Mouse (Mus musculus): ENCODE results near the gene Kbtbd2.

Kbtbd2 gene

DNA sequence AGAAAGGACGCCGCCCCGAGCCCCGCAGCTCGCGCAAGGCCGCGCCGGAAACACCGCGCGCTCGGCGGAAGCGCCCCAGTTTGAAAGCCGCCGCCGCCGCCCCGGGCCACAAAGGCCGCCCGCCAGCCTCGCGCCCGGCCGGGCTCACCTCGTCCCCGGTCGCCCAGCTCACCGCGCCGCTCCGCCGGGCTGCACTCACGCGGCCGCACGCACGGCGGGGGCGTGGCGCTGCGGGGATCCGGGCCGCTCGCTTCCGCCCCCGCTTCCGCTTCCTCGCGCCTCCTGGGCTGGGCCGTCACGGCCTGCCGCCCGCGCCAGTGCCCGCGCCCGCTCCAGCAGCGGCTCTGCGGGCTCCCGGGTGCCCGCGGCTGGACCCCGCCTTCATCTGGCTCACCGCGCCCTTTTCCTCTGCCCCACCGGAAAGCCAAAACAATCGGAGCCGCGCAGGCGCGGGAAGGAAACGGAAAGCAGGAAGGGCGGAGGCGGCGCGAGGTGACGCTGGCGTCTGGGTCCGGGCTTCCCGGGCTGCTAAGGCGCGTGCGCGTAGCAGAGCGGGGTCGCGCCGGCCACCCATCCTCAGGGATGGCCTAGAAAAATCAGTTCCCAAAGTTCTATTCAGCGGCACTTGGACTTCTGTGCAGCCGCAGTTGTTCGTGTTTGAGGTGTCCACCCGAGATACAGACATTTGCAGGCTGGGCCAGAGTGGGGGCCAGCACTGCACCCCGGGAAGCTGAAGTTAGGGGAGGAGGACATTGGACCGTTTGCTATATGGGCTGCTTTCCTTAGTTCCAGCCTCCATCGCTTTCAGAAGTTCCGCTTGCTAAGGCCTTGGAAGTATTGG lies at the start of gene Kbtbd2:
Kbtbd2 (minus strand) TSS at position 503 of the 841 bp plus-strand sequence.
- DNase-seq, result peak; percentile 88 to 92

DNA sequence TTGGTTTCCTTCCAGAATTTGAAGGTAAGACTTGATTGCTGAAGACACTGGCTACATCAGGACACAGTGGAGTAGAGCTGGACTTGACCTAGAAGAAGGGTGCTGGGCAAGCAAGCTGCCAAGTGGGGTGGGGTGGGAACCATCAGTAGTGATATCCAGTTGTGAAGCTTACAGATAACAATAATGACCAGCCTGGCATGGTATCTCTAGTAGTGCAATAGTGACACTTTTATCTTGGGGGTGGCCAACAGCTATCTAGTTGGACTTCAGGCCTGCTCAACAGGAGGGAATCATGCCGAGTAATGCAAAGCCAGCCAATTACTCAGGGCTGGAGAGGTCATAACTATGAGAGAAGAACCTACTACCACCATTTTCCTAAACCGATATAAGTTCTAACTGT lies 46.8 kb upstream of the Kbtbd2 start:
- DNase-seq, result no peak

DNA sequence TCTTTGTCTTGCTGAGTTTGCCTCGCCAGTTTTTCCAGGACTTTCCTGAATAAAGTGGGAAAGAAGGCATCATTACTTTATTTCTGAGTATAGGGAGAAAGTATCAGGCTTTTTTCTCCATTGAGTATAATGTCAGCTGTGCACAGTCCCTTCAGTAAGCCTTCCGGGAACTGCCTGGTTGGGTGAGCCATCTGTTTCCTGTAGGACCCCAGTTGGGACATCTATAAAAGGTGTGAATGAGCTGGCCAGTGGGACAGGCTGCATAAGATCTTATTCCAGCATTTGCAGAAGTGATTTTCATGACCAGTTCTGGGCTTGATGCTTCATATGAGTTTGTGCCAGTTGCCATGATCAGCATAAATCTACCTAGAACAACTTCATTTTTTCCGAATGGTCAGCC lies 45.6 kb upstream of the Kbtbd2 start:
- no peak for DNase-seq

DNA sequence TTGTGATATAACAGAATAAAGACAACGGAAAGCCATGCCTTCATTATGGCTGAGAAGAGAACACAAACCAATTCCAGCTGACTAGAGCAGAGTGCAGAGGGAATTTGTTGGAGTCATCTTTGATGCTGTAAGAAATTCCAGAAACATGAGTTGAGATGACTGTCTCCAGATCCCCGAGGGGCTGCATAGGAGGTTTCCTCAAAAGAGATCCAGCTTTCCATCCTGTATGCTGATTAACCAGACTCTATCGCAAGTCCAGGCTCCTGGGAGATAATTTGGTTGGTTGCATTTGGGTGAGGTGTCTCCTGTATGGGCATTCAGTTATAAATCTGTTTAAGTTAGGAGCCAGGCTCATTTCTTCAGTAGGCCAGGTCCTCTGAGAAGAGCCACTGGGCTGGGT lies 40.0 kb upstream of the Kbtbd2 start:
- DNase-seq, result no peak

DNA sequence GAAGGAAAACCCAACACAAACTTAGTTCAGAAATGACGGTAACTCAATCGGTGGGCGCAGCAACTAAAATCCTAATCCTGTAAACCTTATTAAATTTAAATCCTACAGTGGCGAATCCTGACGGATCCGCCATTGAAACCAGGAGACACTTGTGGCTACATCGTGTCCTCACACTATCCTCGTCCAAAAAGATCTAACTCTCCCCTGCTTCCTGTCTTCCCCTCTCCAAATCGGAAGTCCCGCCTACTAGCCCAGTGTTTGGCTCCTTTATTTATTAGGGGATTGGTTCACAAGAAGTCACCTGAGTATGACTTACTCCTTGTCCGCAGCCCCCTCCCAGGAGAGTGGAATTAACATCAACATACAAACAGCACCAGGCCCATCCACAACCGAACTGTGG lies 39.6 kb upstream of the Kbtbd2 start:
- DNase-seq, result no peak

DNA sequence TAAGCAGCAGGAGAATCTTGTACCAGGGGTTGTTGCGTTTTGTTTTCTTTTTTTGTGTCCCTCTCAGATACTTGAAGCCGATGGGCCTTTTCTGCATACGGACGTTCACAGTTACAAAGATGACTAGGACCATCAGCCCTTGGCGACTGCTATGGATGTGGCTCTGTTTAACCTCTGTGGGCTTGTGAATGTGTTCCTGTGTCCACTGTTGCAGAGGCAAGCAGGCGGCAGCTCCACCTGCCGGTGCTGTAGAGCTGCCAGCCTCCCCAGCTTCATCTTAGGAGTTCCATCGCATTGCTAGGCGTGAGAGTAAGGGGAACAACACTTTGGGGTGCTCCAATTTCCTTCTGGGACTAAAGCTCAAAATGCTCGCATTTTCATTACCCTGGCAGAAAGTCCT lies 37.9 kb upstream of the Kbtbd2 start:
- DNase-seq, result no peak

DNA sequence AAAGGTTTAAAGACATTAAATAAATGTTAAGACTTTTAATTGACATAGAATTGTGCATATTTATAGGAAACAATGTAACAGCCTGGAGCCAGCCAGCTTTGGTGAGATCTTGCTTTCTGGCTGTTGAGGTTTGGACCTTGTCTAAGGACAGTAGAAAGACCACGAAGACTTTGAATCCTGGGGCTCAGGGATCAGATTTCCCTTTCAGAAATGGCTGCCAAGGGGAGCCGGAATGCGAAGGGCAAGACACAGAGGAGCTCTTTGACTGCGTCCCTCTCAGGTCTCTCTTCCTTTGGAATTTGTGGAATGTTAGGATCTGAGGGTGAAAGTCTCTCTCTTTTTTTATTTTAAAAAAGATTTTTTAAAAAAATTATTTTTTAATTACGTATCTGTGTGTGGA lies 37.2 kb upstream of the Kbtbd2 start:
- DNase-seq, result no peak

DNA sequence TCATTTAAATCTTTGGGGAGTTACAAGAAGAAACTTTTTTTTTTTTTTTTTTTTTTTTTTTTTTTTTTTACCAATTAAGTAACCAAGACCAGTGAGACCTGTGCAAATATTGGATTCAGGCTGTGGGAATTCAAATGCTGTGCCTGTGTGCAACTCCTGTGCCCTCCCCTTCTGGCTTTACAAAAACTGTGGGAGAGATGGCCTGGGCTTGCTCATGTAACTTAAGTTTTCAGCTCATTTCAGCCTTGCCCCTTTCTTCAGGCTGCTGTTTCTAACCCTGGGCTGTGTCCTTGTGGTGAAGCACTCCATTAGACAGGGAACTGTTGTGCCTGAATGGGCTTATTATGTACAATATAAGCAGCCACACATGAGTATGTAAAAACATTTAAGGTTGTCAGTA lies 35.2 kb upstream of the Kbtbd2 start:
- DNase-seq, result no peak

DNA sequence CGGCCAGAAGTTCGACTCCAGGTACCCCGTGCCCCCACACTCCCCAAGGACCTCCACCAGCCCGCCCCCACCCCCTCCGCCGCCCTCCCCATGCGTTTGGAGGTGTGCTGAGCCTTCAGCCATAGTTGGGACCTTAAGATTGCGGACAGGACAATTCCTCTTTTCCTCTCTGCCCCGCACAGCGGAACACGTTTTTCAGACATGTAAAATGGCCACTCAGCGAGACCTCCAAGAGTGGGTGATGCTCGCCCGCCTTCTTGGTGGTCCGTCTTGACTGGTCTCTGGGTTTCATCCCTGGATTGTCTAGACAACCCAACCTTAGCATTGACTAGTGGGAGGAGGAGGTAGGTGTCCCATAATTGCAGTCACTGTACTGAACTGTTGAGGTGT lies 34.8 kb upstream of the Kbtbd2 start:
- no peak for DNase-seq

DNA sequence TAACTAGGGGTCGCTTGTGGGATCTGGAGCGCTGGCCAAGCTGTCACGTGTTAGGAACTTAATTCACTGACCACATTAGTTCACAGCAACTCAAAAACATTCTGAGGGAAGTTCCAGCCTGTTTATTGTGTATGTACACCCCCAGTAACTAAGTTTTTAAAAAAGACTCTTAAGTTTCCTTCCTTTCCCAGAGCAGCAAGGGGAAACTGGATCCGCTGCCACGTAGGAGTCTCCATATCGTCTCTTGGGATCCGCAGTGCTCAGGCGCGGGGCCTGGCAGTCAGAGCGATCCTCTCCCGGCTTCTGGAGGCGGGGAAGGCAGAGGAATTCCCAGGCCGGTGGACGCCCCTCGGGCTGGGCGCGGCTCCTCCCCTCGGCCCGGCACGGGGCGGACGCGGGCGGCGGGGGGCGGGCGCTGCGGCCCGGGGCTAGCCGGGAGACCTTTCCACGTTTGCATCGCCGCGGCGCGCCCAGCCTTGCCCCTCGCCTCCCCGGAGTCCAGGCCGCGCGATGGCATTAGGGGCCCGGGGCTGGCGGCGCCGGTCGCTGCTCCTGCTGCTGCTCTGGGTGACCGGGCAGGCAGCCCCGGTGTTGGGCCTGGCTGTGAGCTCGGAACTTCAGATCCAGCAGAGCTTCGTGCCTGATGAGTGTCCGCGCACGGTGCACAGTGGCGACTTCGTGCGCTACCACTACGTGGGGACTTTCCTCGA lies 34.2 kb upstream of the Kbtbd2 start, which contains the start of gene Fkbp9:
Fkbp9 (plus strand) TSS at position 363 of the 710 bp plus-strand sequence.
- DNase-seq, result peak in 1 of 2 experiments; percentile 9

DNA sequence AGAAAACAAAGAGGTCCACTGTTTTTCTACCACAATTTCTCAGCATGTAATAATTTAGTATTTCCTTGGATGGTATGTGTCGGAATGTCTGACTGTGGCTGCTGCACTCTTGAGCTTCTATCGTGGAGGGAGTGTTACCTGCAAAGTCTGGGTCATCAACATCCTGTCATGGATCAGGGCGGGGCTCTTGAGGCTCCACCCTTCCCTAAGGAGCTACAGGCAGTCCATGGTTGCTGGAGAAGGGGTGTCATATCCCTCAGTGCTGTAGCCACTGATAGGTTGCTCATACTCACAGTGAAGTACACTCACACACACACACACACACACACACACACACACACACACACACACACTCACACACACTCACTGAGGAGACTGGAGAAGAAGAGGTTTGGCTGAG lies 28.0 kb upstream of the Kbtbd2 start:
- no peak for DNase-seq

DNA sequence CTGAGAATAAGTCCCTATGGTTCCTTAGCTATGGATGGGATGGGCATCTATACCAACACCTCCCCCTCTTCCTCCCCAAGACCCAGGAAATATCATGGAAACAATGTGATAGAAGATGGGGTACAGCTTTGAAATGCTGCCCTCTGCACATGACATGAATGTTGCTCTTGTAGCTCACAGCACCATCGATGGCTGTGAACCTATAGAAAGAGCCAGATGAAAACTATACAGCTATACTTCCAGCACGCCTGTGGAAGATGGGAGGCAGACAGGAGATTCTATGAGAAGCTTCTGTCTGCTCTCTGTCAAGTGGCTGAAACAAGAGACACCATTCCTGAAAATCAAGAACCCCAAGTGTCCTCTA lies 21.5 kb upstream of the Kbtbd2 start:
- DNase-seq, result no peak

DNA sequence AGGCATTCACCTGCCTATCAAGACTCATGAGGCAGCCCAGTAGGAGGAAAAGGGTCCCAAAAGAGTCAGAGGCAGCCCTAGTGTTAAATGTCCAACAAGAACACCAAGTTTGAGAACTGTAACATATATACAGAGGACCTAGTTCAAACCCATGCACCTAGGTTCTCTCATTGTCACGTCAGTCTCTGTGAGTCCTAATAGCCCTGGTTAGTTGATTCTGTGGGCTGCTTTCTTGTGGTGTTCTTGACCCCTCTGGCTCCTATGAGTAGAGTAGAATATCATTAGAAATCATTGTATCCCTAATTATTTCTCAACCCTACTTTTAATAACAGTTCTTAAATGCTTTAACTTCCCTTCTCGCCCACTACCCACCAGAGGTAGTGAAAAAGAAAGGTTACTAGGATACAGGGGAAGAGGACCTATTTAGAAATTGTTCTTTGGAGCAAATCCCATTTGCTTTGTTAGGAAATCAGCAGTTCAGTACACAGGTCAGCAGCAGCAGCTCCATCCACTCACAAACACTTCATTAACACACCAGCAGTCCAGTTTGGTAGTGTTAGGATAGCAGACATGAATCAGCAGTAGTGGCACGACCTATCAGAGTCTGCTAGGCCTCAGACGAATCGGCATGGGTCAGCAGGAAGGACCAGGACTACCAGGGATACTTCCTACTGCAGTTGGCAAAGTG lies 21.0 kb upstream of the Kbtbd2 start:
- no peak for DNase-seq

DNA sequence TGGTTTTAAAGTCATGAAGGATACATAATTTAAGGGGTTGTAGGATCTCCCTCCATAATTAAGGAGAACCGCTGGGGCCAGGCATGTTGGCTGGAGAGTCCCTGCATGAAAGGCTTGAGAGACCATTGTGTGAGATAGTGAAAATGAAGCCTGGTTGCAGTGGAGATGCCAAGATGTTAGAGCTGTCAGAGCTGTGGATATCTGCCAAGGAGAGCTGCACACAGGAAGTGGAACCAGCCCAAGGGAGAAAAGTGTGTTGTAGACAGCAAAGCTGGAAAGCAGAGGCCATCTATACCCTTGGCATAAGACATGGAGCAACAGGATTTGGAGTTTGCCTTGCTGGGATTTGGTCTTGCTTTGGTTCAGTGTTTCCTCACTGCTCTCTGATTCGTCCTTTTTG lies 15.7 kb upstream of the Kbtbd2 start:
- DNase-seq, result no peak

DNA sequence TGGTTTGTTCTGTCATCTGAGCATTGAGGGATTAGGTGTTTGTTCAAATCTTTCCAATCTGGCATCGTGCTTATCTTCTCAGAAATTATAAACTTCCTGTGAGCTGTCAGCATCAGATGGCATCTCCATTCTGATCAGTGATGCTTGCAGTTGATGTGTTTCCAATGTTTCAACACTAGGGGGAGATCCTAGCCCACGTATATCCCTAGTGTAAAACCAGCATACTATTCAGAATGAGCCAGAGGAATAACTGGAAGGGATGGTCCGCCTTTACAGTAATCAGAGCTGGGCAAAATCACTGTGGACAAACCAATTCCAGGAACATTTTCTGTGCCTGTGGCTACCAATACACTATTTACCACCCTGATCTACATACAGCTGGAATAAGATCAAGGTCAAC lies 11.0 kb upstream of the Kbtbd2 start:
- peak in 1 of 2 experiments; percentile 7 for DNase-seq

DNA sequence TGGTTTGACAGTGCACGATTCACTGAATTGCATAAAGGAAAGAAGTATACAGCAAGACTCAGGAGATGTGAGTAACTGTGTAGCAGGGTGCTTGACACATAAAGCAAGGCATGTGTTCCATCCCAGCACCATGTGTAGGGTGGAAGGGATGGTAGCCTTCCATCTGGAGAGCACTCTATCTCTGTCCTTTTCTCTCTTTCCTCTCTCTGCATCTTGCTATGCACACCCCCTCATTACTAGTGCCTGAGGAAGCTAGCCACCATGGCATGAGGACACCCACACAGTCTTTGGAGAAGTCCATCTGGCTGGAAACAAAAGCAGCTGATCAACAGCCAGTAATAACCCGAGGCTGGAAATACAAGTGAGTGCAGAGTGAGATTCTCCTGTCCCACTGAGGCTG lies 8.6 kb upstream of the Kbtbd2 start:
- DNase-seq, result no peak

DNA sequence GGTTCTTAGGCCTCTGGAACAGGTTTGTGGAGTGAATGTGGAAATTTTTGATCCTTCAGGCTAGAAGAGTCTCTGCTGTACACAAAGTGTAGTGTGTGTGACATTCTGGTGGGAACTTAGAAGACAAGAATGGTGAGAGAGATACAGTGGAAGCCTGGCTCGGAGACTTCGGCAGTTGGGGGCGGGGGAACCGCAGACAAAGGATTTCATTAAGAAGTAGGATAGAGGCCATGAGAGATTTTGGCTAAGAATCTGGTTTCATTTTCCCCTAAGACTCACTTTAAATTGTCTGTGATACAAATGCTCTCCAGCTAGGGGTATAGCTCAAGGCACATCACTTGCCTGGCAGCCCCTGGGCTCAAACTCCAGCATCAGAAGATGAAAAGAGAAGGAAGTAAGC lies 7.4 kb upstream of the Kbtbd2 start:
- no peak for DNase-seq

DNA sequence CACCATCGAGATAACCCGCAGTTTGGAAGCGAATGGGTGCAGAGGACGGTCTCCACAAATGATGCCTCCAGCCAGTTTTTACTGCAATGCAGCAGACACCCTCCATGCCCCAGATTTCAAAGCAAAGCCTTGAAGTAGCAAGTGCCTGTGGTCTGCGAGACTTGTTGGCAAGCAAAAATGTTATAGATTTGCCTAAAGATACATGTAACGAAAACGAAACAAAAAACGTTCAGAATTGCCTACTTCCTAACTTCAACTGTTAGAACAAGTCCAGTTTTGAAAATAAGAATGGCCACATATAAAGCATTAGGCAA lies 496 bp upstream of the Kbtbd2 start:
- no peak for DNase-seq

DNA sequence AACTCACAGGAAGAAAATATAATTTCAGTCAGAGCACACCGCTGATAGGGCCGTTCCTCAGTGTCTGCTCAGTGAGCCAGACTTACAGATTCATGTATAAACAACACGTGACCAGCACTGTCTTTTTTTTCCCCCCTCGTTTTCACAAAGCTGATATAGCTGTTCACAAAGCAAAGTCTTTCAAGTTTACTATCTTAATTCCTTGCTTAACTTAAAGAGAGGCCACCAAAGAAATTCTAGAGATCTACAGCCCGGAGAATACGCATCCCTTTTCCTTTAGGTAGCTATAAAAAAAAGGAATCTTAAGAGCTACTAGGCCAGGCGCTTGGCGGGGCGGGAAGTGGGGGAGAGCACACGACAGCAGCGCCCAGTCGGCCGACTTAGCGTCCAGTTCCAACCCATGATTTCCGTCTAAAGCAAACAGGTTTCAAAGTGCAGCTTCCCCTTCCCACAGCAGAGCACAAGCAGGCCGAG lies 908 bp downstream of the Kbtbd2 start:
- DNase-seq, result peak; percentile 10 to 18

DNA sequence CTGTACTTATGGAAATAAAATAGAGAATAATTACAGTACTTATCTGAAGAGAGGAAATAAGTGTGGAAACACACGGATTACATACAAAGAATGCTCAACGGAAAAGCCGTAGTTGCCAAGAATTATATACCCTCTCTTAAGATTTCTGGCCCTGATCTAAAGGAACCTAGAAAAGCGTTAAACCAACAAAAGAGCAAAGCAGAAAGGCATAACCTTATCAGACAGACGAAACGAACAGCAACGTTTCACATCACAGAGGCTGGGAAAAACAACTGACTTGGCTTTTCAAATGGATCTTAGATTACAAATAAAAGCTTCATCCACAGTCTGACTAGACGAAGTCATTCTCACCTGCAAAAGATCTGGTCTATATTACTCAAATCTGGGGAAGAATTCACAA lies 1.4 kb downstream of the Kbtbd2 start:
- no peak for DNase-seq

DNA sequence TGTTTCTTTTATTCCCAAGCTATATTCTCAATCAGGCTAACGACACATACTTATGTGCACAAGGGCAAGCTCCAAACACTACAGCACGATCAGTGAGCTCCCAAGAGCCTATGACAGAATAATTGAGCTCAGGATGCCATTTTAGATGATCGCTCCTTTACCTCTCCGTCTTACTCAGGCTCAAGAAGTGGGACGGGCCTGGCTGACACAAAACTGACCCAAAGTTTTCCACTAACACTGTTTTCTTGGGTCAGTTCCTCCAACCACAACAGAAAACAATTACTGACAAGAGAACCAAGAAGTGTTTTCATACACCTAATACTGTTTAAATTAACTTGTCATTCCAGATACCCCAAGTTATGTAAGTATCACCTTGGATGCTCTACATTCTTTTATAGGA lies 2.8 kb downstream of the Kbtbd2 start:
- no peak for DNase-seq

DNA sequence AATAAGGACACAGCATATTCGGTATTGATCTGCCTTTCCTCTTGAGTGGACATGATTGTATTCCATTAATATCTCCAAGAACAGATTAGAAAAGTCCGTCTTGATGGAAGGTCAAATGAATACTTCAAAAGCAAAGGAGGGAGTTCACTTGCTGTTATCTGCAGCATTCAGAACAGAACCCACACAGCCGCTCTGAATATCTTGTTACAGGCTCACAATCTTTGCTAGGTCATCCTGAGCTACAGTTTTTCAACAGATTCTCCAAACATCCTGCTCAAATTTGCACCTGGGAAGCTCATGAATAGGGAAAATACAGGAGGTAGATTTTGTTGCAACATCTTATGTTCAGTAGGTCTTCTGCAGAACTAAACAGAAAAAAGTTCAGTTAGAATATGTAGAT lies 8.3 kb downstream of the Kbtbd2 start:
- no peak for DNase-seq

DNA sequence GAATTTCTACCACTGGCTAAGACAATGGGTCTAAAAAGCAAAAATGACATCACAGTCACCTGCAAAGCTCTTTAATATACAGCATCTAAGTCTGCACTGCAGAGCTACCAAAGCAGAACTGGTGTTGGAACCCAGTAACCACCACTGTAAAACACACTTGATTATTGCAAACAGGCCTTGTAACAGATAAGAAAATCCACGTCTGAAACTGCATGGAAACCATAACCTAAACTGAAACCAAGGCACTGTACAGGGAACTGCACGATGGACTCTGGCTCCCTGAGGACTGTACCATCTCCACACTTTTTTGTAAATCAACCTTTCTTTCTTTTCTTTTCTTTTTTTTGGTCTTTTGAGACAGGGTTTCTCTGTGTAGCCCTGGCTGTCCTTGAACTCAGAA lies 9.9 kb downstream of the Kbtbd2 start:
- DNase-seq, result no peak

DNA sequence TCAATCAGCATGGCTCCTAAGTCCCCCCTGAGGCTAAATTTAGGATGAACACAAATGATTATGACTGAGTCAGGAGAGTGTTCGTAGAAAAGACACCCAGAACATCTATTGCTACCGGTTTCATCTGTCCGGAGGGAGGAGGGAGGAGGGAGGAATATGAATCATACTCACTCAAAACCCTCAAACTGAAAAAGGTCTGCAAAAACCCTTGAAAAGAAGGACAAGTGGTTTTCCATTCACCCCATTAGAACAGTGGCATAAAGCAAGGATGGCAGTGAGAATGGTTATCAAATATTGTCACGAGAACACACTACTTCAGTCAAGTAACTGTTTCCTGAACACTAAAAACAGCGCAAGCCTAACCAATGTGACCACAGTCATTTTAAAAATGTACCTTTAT lies 12.5 kb downstream of the Kbtbd2 start:
- no peak for DNase-seq
